Mouse (Mus musculus) MEL (cell line): ENCODE data around the gene Alox8. TPM values are rescaled to one million over a fixed set of nuclear protein-coding genes. Genes with fewer than 3 reads are reported as not detected.

Experiments used
- DNase-seq: peaks from one replicate; pipeline ENCODE4 v3.0.0; 2011; ENCODE audit warnings: low read depth, low spot score
- H3K27ac ChIP-seq: 2 replicates; pipeline ENCODE4 v1.5.1; 2012; ENCODE audit warnings: low read depth, mild to moderate bottlenecking, control low read depth, low read length, moderate library complexity; ENCODE audit not compliant: control insufficient read depth
- H3K27me3 ChIP-seq, 2 experiments: fragments of 150-350 bp in 1 of 2; sonication (generic) in 1 of 2; 2 replicates each; pipeline ENCODE4 v1.6.1; 2012; ENCODE audit warnings: low read length in 2 of 2, mild to moderate bottlenecking in 2 of 2, improper control_type of control experiment in 1 of 2, moderate library complexity in 1 of 2; ENCODE audit not compliant: insufficient read depth in 2 of 2, control insufficient read depth in 1 of 2
- H3K36me3 ChIP-seq, 2 experiments: 2 replicates each; pipeline ENCODE4 v1.6.1; 2012 to 2014; ENCODE audit warnings: low read length in 2 of 2, improper control_type of control experiment in 1 of 2, inconsistent platforms in 1 of 2, mild to moderate bottlenecking in 1 of 2; ENCODE audit not compliant: insufficient read depth in 2 of 2, control insufficient read depth in 1 of 2
- H3K4me1 ChIP-seq, 2 experiments: fragments of 150-350 bp in 1 of 2; sonication (generic) in 1 of 2; 2 replicates each; pipeline ENCODE4 v1.6.1; 2012; ENCODE audit warnings: low read length in 2 of 2, improper control_type of control experiment in 1 of 2, mild to moderate bottlenecking in 1 of 2; ENCODE audit not compliant: insufficient read depth in 2 of 2, control insufficient read depth in 1 of 2
- H3K4me3 ChIP-seq, 2 experiments: fragments of 150-350 bp in 1 of 2; sonication (generic) in 1 of 2; 2 replicates each; pipeline ENCODE4 v1.5.1; 2012; ENCODE audit warnings: low read depth in 2 of 2, low read length in 2 of 2, mild to moderate bottlenecking in 2 of 2, moderate library complexity in 2 of 2, control low read depth in 1 of 2, improper control_type of control experiment in 1 of 2; ENCODE audit not compliant: control insufficient read depth in 1 of 2, insufficient read depth in 1 of 2
- H3K79me2 ChIP-seq: 2 replicates; pipeline ENCODE4 v1.6.1; 2012; ENCODE audit warnings: mild to moderate bottlenecking, low read length, moderate library complexity; ENCODE audit not compliant: control insufficient read depth, poor library complexity, insufficient read depth
- H3K9ac ChIP-seq: 2 replicates; pipeline ENCODE4 v1.6.1; 2012; ENCODE audit warnings: low read depth, mild to moderate bottlenecking, control low read depth, low read length, moderate library complexity; ENCODE audit not compliant: control insufficient read depth, poor library complexity, severe bottlenecking
- H3K9me3 ChIP-seq: fragments of 150-350 bp; sonication (generic); replicated peaks from 2 replicates; pipeline ENCODE4 v1.6.1; 2012; ENCODE audit warnings: mild to moderate bottlenecking, low read length, improper control_type of control experiment, moderate library complexity; ENCODE audit not compliant: insufficient read depth
- BHLHE40 ChIP-seq: IDR thresholded peaks from 2 replicates; pipeline ENCODE4 v1.6.1; 2012; ENCODE audit warnings: low read depth, mild to moderate bottlenecking, inconsistent platforms, low read length, improper control_type of control experiment, borderline replicate concordance
- CHD1 ChIP-seq: IDR thresholded peaks from 2 replicates; pipeline ENCODE4 v1.6.1; 2012; ENCODE audit warnings: low read depth, mild to moderate bottlenecking, inconsistent platforms, low read length, improper control_type of control experiment
- GATA1 ChIP-seq: IDR thresholded peaks from 2 replicates; pipeline ENCODE4 v1.6.1; 2011; ENCODE audit warnings: low read depth, low read length, improper control_type of control experiment
- JUND ChIP-seq: IDR thresholded peaks from 2 replicates; pipeline ENCODE4 v1.6.1; 2011; ENCODE audit warnings: low read depth, mild to moderate bottlenecking, improper control_type of control experiment, low read length
- MAX ChIP-seq: IDR thresholded peaks from 2 replicates; pipeline ENCODE4 v1.6.1; 2011; ENCODE audit warnings: low read length, improper control_type of control experiment
- NELFE ChIP-seq: IDR thresholded peaks from 2 replicates; pipeline ENCODE4 v1.6.1; 2011; ENCODE audit warnings: low read depth, low read length, improper control_type of control experiment
- NRF1 ChIP-seq: IDR thresholded peaks from 2 replicates; pipeline ENCODE4 v1.6.1; 2014; ENCODE audit warnings: low read depth, mild to moderate bottlenecking, inconsistent platforms, low read length, improper control_type of control experiment, moderate library complexity; ENCODE audit not compliant: poor library complexity, insufficient read depth, severe bottlenecking
- POLR2AphosphoS5 ChIP-seq: IDR thresholded peaks from 2 replicates; pipeline ENCODE4 v1.6.1; 2012; ENCODE audit warnings: low read depth, borderline replicate concordance, mild to moderate bottlenecking, inconsistent platforms, low read length, moderate library complexity, mixed read lengths
- SMC3 ChIP-seq: IDR thresholded peaks from 2 replicates; pipeline ENCODE4 v1.6.1; 2011; ENCODE audit warnings: low read depth, low read length, improper control_type of control experiment
- TCF12 ChIP-seq: IDR thresholded peaks from 2 replicates; pipeline ENCODE4 v1.6.1; 2014; ENCODE audit warnings: low read depth, mild to moderate bottlenecking, inconsistent platforms, low read length, improper control_type of control experiment, moderate library complexity
- UBTF ChIP-seq: IDR thresholded peaks from 2 replicates; pipeline ENCODE4 v1.6.1; 2012; ENCODE audit warnings: low read depth, mild to moderate bottlenecking, inconsistent platforms, low read length, improper control_type of control experiment, moderate library complexity, borderline replicate concordance; ENCODE audit not compliant: insufficient read depth
- ZKSCAN1 ChIP-seq: IDR thresholded peaks from 2 replicates; pipeline ENCODE4 v1.6.1; 2012; ENCODE audit warnings: low read depth, mild to moderate bottlenecking, inconsistent platforms, low read length, improper control_type of control experiment, moderate library complexity
- ZNF384 ChIP-seq: IDR thresholded peaks from 2 replicates; pipeline ENCODE4 v1.6.1; 2012; ENCODE audit warnings: low read depth, mild to moderate bottlenecking, inconsistent platforms, low read length, improper control_type of control experiment
- polyA plus RNA-seq, 2 experiments: library from polyadenylated mRNA; stranded (reverse) in 1 of 2; unstranded in 1 of 2; fragments of >175 nt in 1 of 2; fragments of >200 nt in 1 of 2; gene quantifications; 2 replicates each; pipeline versions ENCODE4 v1.2.1 to v1.2.4; 2012; ENCODE audit warnings: low replicate concordance in 2 of 2, low read depth in 1 of 2; ENCODE audit not compliant: insufficient read length in 2 of 2, insufficient read depth in 1 of 2, missing spikeins in 1 of 2
- total RNA-seq: library from RNA; depleted of rRNA; stranded (reverse); fragments of 300-350 nt; gene quantifications from 2 replicates; pipeline ENCODE4 v1.2.3, GENCODE M21; 2012

Gene Alox8
- total and polyA plus RNA-seq, 3 experiments, result 0.07 to 0.31 TPM; not detected in 1

DNA sequence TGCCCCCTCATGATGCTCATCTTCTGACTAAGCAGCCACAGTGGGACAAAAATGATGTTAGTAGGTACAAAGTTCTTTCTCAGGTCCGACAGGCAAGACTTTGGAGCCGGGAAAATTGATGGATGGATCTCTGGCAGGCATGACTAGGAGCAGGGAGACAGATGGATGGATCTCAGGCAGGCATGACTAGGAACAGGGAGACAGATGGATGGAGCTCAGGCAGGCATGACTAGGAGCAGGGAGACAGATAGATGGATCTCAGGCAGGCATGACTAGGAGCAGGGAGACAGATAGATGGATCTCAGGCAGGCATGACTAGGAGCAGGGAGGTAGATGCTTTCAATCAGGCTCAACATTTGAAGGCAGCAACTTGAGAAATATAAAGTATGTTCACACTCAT, 13.8 kb upstream of the Alox8 start:
- TF ChIP-seq NRF1 (no peak), MAX (no peak), JUND (no peak), ZNF384 (no peak), ZKSCAN1 (no peak), BHLHE40 (no peak), NELFE (no peak), UBTF (no peak)
- H3K27me3 ChIP-seq, result peaks cover 24 to 32% of the 10 kb centered on the region in 2 experiments

DNA sequence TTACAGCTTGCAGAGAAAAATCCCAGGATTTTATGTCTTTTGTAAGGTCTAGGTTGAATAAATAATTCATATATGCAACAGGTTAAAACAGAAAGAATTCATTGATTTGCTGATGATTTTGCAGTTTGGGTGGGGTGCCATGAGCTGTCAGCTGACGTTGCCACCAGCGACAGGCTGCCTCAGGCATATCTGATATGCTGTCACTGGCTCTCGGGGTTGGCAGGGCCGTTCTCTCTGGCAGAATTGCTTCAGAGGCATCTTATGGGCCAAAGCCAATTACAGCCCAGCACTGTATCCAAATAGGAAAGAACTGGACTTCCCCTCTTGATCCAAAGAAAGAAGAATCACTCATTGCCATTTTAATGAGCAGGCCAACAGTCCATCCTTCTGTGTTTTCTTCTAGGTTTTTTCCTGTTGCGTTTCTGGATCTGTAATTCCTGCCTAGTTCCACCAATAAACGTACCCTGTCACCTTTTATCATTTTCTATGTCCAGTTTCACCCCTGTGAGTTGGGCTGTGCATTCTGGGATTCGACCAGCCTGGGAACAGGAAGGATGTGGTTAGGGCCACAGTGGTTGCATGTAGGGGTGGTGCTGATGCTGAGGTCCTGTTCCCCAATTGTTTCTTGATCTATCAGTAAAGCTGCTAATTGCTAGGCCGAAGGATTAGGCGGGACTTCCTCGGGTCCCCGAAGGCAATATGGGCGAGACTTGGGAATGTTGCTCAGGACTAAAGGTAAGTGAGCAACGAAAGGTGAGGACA, 5.0 kb upstream of the Alox8 start:
- Histone ChIP-seq H3K9ac (no peak overlapping the region), H3K4me1 (no peaks in the 10 kb centered on the region), H3K27ac (no peak overlapping the region), H3K27me3 (peaks cover 26 to 31% of the 10 kb centered on the region in 2 experiments), H3K4me3 (no peak overlapping the region), H3K9me3 (no peaks in the 10 kb centered on the region), H3K36me3 (no peaks in the 10 kb centered on the region), H3K79me2 (no peaks in the 10 kb centered on the region)
- DNase-seq, result no peak
- TF ChIP-seq UBTF, result no peak
- TF ChIP-seq POLR2AphosphoS5, result no peak
- no peak for TF ChIP-seq SMC3

More for the DNA sequence above, 13.8 kb upstream of the Alox8 start:
- DNase-seq, result no peak
- Histone ChIP-seq H3K79me2 (no peaks in the 10 kb centered on the region), H3K36me3 (no peaks in the 10 kb centered on the region), H3K9ac (no peak overlapping the region), H3K4me3 (no peak overlapping the region), H3K27ac (no peak overlapping the region), H3K4me1 (no peaks in the 10 kb centered on the region), H3K9me3 (no peaks in the 10 kb centered on the region)

DNA sequence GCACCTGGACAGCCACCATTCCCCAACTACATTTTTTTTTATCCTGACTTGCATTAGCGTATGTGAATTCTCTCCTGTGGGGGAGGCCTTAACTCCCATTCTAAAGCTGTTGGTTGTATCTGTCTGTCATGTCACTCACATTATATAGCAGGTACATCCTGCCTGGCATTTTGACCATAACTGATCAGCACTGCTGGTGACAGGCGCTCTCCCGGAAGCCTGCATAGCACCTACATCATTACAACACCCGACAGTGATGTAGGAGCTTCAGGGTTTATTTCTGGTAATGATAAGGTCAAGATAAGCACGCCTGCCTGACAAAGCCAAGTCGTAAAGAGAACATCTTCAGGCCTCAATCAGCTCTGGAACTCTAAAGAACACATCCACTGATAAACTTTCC, 2.6 kb upstream of the Alox8 start:
- H3K4me1 ChIP-seq, result no peaks in the 10 kb centered on the region
- H3K27me3 ChIP-seq, result peaks cover 23 to 28% of the 10 kb centered on the region in 2 experiments
- no peak overlapping the region for H3K9ac ChIP-seq
- TF ChIP-seq GATA1, result 0 out of 2 replicates have a peak, but pooled peaks have one; percentile 43
- 0 out of 2 replicates have a peak, but pooled peaks have one; percentile 11 for TF ChIP-seq TCF12
- TF ChIP-seq CHD1, result no peak
- H3K36me3 ChIP-seq, result no peaks in the 10 kb centered on the region
- no peaks in the 10 kb centered on the region for H3K9me3 ChIP-seq
- DNase-seq, result peak; percentile 13
- H3K27ac ChIP-seq, result no peak overlapping the region
- no peaks in the 10 kb centered on the region for H3K79me2 ChIP-seq
- no peak overlapping the region for H3K4me3 ChIP-seq
